Mouse (Mus musculus): ENCODE results near the gene 1110008P14Rik.

GRCm38 (mm10) chr2:32415801-32416200 lies 34.1 kb upstream of the 1110008P14Rik start:
- TF ChIP-seq CTCF (conservative IDR thresholded peaks at IDR 0.05; ENCODE audit: low read length) (no peak), POU5F1 (IDR thresholded peaks at IDR 0.05; ENCODE audit: borderline replicate concordance, low read length) (no peak)

All from E14TG2a.4 (cell line).